Mouse (Mus musculus): ENCODE results near the gene Daam1.

Gene Daam1

GRCm38 (mm10) chr12:71865937-71866336 lies 35.1 kb downstream of the Daam1 start:
- no peak for DNase-seq

- DNase-seq = no peak
Measured at GRCm38 (mm10) chr12:71867345-71868240, 36.7 kb downstream of the Daam1 start.

DNA sequence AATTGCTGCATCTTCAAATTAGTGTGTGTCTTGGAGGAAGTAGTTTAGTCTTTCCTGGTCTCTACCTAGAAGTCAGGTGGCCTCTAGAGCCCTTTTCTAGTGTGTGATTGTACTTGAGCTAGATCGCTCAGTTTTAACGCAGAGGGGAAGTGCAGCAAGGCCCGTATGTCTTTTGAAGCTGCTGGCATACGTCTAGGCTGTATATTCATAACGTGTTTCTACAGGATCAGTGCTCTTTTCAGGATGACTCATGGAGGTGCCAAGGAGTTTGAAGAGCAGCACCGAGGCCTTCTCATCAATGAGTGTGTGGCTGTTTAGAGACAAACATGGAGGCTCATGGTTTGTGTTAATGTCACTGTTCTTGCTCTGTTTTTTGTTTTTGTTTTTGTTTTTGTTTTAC lies 39.8 kb downstream of the Daam1 start:
- DNase-seq = no peak

DNA sequence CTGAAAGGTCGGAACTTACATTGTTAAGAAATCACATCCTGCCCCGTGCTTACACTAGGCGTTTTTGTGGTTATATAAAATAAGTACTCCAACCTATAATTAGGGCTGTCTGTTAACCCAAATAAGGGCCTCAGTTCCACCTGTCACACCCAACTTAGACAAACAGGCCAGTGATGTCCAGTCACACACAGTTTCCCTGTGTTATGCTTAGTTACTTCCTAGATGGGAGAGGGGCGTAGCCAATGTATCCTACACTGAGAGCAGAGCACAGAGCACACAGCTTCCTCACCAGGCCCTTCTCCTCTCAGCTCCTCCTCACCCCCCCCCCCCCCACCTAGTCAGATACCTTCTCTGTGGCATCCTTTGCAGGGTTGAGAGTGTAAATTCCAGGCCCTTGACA lies 41.5 kb downstream of the Daam1 start:
- no peak for DNase-seq

- no peak for DNase-seq
Measured at GRCm38 (mm10) chr12:71874561-71874960, 43.7 kb downstream of the Daam1 start.

GRCm38 (mm10) chr12:71874984-71875383 lies 44.1 kb downstream of the Daam1 start:
- no peak for DNase-seq

GRCm38 (mm10) chr12:71875761-71876489 lies 45.0 kb downstream of the Daam1 start:
- DNase-seq = no peak

- DNase-seq = no peak
Measured at GRCm38 (mm10) chr12:71880987-71881386, 50.1 kb downstream of the Daam1 start.

DNA sequence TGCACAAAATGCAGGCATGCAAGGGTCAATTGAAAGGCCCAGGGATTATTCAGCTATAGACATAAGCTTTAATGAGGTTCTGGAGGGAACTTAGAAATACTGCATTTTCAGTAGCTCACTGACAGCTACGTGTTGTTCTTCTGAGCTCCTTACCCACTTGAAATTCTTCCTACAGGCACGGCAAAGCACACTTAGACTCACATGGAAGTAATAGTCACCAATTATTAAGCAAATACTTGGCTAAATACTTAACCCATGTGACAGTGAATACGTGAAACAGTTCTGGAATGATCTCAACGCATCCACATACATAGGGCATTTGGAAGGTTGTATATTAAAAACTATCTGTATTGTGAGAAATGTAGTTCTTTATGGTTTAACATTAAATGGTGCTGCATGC lies 50.6 kb downstream of the Daam1 start:
- DNase-seq = no peak

GRCm38 (mm10) chr12:71883066-71883711 lies 52.3 kb downstream of the Daam1 start:
- DNase-seq = no peak

DNA sequence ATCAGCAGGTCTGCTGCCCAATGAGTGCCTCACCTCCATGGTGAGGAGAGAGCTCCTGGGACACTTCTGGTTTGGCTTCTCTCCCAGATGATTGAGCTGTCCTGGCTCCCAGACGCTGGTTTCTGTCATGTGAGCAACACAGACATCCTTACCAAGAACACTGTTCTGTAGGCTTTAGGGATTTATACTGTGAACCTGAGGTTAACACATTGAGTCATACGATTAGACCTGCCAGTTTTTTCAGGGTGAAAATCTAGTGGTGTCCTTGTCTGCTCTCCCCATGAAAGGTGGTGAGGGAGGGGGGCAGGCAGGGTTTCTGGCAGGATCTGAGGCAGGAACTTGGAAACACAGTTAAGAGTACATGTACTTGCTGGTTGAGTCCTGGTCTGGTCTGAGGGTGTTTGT lies 54.3 kb downstream of the Daam1 start:
- no peak for DNase-seq

DNA sequence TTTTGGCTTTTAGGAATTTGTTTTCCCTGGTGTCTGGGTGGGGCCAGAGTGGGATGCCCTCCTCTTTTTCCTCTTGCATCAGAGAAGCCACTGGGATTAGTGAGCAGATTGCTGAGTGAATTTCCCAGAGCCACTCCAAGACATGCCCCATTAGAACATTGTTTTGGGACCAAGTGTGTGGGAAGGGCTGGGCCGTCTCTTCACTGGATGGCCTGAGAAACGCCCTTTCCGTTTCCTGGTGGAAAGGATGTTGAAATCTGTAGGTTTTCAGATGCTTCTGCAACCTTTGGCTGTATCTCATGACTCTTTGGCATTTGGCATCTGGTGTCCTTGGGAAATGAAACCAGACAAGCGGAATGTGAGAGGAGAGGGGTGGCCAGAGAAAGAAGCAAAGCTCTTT lies 54.8 kb downstream of the Daam1 start:
- peak; percentile 57 for DNase-seq

- DNase-seq = no peak
Measured at GRCm38 (mm10) chr12:71886406-71886805, 55.5 kb downstream of the Daam1 start.

GRCm38 (mm10) chr12:71886941-71887340 lies 56.1 kb downstream of the Daam1 start:
- DNase-seq = no peak

DNA sequence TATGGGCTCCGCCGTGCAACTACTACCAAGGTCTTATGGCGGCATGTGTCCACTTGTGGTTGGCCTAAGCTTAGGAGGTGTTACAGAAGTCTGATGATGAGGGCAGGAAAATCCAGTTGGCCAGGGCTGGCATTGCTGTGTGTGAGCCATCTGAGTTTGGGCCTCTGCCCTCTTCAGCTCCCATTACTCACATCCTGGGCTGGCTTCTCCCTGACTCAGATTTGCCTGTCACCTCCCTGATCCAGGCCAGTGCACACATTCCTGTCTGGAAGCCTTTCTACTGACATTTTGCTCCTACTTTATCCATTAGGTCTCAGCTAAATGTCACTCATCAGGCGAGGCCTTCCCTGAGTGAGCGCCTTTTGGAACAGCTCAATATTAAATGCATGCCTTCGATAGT lies 57.5 kb downstream of the Daam1 start:
- DNase-seq = no peak

- no peak for DNase-seq
Measured at GRCm38 (mm10) chr12:71889266-71889665, 58.4 kb downstream of the Daam1 start.

DNA sequence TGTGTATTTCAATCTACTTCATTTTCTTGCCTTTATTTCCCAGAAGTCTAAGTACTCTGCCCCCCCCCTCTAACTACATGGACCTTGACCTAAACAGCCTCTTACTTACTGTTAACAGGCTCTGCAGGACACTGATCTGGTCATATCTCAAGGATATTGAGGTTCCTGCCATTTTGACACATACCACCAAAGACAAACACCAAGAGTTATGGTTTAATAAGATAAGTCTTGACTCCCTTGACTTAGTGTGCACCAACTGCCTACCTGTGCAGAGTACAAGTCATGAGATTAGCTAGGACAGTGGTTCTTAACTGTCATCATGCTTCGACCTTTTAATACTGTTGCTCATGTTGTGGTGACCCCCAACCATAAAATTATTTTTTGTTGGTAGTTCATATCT lies 59.4 kb downstream of the Daam1 start:
- no peak for DNase-seq

DNA sequence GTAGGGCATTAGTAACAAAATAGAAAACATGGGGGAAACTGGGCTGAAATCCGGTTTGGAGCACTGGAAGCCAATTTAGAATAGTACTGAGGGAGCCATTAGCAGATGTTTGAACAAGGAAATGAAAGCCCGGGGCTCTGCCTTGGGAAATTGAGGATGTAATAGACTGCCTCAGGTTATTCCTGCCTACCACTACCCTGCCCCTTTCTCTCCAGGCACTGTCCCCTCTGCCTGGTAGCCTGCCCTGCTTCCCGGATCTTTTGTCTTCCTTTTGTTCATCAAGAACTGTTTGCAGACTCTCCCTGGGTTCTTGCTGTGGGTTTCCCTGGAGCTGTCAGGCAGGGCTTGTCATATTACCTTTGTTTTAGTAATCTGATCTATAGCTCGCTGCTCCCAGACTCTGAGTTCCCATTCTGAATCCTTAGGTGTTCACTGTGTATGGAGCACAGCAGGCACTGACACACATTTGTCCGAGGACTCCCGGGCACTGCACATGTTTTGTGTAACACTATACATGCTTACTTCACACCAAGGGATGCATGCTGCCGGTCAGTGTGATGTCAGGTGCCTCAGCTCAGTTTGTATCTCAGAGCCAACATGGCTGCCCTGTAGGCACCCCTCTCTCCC lies 61.0 kb downstream of the Daam1 start:
- no peak for DNase-seq

GRCm38 (mm10) chr12:71892996-71893605 lies 62.2 kb downstream of the Daam1 start:
- DNase-seq = no peak

DNA sequence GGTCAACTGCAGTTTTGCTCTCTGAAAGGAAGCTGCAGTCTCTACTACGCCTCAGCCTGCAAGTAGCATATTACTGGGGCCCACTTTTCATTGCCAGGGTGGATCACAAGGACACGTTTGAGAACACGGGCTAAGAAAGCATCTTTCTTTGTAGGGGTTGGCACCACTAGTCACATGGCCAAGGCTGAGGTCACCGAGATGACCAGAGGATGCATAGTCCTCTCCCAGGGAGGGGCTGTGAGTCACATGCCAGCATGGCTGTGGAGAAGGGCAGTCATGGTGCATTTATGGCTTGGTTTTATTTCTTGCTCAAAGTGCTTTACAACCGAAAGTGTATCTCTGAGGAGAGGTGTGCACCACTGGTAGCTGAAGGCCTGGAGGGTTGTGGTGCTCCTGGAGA lies 67.4 kb downstream of the Daam1 start:
- no peak for DNase-seq

DNA sequence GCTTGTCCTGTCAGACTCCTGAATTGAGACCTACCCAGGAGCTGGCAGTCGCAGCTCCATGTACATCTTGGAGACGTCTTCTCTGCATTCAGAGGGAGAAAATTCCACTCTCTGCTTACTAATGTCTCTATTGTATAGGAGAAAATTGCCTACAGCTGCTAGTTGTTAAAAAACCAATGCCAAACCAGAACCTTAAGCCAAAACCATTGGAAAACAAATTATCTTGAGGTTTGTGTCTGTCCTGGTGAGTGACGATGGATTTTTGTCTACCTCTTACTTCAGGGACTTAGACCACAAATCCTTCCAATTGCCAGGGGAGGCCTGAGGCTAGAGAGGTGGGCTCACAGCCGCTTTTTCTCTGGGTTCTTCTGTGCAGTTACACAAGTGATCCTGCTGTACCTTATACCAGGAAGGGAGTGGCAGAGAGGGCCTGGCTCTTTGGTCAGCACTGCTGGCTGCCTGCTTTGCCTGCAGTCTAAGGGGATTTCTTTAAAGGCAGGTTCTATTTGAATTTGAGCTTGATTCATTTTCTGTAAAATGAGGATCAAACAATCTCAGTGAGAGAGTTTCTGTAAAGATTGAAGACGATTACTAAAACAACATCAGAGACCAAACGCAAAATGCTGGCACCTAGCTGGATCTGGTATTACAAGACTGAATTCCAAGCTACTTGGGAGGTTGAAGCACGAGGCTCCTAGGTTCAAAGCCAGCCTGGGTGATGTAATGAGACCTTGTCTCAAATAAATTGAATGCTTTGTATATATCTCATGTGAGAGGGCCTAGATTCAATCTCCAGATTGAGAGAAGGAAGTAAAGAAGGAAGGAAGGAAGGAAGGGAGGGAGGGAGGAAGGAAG lies 68.0 kb downstream of the Daam1 start:
- DNase-seq = no peak

DNA sequence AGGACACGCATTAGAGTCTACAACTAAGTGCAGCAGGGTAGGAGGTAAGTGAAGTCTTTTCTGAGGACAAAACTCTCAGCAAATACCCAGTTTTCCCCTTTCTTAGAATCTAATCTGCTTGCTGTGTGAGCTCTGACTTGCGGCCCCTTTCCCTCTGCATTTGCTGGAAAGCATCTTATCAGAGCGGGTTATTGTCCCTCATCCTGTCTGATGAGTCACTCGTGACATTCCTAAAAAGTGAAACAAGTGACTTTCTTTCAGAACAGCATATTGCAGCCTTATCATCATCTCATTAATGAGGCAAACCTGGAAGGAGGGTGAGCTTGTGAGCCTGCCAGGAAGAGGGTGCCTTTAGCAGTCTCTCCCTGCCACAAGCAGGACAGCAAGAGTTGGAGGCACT lies 68.7 kb downstream of the Daam1 start:
- no peak for DNase-seq
